Mouse (Mus musculus) left cerebral cortex, postnatal 10 days (tissue): ENCODE measurements around the gene Rasa2. TPM values are rescaled to one million over a fixed set of nuclear protein-coding genes. Genes with fewer than 3 reads are reported as not detected.
A peak's percentile ranks its signal among the peaks of the same experiment; 100 is the strongest.
"Not testable (repeated sequence)": the region's sequence is repeated elsewhere in the genome, so short reads cannot be mapped to it uniquely, and the experiment has no call there.

Experiments
- DNase-seq, 2 experiments: peaks; one replicate each; pipeline ENCODE4 v3.0.0; 2021 to 2022; ENCODE audit warnings: low spot score in 2 of 2, mixed read lengths in 1 of 2; ENCODE audit errors: extremely low spot score in 1 of 2
- intact Hi-C: fragments of 180-260 bp; cut with DNase I; formaldehyde crosslinking; loops from one replicate; pipeline ENCODE4 v1.15.1; 2025
- total RNA-seq, 2 experiments: library from RNA; stranded (reverse); gene quantifications; 2 replicates each; pipeline ENCODE4 v1.2.3; 2021

Rasa2 gene
- total RNA-seq, 2 experiments from 2014 or later, result 26.4 to 29.1 TPM

DNA sequence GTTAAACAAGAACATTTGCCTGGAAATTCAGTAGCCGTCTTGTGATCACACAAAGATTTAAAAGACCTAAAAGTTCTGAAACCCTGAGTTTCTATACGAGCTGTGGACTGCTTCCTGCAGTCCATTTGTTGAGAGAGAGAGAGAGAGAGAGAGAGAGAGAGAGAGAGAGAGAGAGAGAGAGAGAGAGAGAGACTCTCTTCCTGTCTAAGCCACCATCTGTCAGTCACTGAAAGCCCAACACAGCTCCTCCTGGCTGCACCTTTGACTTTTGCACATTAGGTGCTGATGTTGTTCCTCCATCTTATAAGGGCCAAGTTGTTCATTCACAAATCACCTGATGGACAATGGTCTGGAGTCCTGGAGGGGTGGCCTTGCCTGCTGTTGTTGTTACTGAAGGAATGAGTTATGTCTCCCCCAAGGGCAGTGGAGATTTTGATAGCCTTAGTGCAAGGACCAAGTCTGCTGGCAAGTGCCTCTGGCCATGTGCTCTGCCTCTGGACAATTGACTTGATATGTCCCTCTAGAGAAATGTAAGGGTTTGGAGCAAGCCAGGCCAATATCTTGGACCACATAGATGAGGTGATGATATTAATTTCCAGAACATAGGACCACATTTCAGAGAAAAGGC lies 15.4 kb upstream of the Rasa2 start:
- no peak for DNase-seq
- intact Hi-C loops, result no loop called here

DNA sequence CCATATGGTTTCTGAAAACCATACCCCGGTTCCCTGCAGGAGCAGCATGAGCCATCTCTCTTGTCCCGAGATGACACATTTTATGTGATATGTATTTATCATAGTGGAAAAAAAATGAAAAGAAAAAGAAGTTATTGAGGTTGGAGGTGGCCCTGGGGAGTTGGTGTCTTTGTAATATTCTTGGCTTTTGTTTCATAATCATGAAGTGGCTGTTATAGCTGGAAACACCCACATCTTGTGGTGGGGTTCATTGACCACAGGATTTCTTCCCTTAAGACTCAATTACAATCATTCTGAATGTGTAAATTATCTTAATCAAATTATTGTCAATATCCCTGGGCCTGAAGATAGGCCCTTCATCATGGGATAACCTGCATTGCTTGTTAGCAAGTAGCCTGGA lies 13.4 kb upstream of the Rasa2 start:
- DNase-seq, result no peak
- intact Hi-C loops, result no loop called here

DNA sequence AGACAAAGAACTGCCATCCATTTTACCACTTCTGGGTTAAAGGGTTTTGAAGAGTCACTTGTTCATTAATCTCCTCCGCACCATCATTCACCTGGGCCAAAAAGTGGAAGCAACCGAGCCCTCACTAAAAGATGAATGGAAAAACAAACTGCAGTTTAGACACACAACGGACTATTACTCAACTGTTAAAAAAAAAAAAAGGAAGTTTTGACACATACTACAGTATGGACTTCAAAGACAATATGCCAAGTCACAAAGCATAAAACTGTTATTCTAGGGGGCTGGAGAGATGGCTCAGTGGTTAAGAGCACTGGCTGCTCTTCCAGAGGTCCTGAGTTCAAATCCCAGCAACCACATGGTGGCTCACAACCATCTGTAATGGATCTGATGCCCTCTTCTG lies 12.6 kb upstream of the Rasa2 start:
- intact Hi-C loops, result not testable (repeated sequence)

DNA sequence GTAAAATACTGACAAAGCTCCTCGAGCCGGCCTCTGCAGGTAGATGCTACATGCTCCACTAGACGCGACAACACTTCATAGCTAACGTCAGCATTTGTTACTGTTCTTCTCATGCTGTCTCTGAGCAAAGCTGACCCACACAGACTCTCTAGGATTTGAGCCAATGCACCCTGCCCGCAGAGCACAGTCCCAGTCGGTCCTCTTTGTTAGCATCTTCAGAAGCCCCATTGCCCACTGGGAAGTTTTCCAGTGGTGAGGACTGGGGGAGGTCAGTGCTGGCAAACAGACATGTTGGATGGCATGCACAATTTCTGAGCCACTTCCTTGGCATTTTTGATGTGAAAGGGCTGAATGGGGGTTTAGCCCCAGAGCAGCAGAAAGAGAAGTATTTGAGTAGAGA lies 8.0 kb upstream of the Rasa2 start:
- intact Hi-C loops, result no loop called here
- peak; percentile 41 to 48 for DNase-seq

More for the DNA sequence above, 12.6 kb upstream of the Rasa2 start:
- not testable (repeated sequence) for DNase-seq

DNA sequence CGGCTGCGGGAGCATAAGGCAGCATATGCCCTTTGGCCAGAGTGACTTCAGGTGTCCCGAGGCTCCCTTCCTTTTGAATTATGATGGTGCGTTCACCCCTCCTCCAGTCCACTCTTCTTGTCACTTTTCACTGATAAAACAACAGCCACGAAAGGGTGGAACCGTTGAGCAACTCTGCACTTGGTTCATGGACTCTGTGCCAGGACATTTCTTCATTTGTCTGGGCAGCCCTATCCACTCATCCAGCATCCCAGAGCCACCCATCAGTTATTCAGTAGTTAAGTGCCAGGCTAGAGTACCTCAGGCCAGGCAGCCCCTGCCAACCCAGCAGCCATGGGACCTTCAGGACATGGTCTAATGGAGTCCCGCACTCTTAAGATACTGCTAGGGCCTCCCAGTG lies 7.1 kb upstream of the Rasa2 start:
- intact Hi-C loops, result no loop called here
- DNase-seq, result no peak

DNA sequence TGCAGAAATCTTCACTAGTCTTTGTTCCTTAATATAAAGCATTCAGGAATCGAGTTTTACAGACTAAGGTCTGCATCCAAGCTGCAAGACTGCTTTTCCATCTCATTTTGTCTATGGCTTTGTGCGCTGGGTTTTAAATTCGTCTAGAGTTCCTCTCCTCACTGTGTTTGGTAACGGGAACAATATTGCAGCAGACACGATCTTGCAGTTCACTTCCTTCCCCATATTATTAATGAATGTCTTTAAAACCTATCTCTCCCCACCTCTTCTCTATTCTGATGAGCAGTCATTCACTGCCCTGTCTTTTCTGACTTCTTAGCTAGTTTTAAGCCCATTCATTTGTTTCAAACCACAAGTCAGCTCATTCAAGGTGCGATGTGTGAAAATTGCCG lies 5.7 kb upstream of the Rasa2 start:
- intact Hi-C loops, result no loop called here
- no peak for DNase-seq

DNA sequence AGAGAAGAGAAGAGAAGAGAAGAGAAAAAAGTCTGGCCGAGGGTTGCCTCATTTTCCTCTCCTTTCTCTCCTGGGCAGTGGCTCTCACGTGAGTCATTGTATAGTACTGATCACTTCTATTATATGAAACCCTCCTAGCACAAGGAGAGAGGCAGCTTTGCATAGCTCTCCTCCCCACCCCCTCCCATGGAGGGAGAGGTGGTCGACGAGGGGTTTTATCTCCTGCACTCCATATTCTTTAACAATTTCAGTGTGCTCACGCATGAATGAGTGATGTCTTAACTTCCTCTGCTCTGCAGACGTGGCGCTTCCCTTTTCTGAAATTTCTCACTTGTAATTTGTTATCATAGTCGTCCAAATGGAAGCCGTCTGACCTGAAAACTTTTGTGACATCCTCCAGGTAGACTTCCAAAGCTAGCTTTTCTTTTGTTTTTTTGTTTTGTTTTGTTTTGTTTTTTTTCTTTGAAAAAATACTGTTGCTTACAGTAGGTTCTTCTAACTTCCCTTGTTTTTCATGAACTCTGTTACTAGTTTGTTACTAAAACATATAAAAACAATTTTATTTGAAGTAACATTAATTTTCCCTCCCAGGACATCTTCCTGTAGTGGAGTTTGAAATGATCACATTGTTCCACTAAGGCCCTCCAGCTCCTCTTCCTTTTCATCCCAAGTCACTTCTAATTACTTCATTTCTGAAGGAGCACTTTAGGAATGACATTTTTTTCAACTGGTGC lies 5.2 kb upstream of the Rasa2 start:
- no peak for DNase-seq
- intact Hi-C loops, result no loop called here

DNA sequence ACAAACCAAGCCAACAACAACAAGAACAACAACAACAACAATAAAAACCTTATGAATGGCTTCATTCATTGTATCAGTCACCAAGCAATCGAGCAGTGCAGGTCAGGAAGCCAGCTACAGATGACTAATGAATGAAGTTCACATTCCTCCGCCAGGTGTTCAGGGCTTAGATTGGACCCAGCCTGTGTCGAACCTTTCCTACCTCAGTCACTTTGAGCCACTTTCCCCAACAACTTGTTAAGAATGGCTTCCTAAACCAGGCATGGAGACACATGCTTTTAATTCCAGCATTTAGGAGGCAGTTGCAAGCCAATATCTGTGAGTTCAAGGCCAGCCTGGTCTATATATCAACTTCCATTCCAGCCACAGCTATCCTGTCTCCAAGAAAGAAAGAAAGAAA lies 4.5 kb upstream of the Rasa2 start:
- no peak for DNase-seq
- intact Hi-C loops, result no loop called here

DNA sequence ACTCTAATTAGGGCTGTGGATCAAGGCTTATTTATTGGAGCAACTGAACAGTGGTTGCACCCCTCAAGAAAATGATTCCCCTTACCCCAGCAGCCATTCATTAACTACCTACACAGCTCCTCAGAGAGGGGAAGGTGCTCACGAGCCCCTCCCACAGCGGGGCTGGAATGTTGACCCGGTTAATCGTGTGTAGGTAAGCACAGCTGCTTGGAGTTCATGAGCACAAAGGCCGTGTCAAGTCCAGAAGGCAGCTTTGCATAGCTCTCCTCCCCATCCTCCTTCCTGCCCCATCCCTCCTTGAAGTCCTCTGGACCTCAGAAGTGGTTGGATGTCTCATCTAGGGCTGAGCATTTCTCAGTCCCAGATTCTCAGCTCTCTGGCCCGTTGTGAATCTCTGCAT lies 3.8 kb upstream of the Rasa2 start:
- DNase-seq, result no peak
- intact Hi-C loops, result no loop called here

DNA sequence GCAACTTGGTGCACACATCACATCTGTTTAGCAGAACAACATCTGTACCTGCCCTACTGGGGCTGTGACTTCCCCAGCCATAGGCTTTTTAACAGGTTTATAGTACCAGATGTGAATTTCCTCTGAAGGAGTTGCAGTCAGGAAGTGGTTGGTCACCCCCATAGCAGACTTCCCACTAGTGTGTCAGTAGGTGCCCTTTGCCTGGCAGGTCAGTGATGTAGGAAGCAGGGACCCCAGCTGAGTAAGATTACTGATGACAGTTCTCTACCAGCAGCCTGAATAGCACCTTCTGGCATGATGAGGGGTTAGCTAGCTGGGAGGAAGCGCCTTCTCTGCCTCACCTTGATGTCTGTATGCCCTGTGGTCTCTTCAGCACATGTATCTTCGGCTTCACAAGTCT lies 2.4 kb upstream of the Rasa2 start:
- no peak for DNase-seq
- intact Hi-C loops, result no loop called here

DNA sequence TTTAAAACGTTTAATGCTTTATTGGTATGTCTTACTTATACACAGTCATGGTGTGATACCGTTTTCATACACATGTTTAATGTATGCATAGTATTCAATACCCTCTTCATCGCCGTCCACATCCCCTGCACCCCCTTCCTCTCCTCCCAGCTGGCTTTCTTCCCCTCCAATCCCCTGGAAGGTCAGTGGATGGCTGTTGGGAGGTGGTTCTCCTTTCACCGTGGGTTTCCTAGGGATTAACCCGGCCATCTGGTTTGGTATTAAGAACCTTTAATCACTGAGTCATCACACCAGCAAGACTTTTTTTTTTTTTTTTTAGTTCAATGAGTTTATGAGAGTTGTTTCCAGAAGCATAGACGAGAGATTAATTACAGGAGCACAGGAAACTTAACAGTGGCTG lies 1.3 kb upstream of the Rasa2 start:
- intact Hi-C loops, result no loop called here
- DNase-seq, result no peak

DNA sequence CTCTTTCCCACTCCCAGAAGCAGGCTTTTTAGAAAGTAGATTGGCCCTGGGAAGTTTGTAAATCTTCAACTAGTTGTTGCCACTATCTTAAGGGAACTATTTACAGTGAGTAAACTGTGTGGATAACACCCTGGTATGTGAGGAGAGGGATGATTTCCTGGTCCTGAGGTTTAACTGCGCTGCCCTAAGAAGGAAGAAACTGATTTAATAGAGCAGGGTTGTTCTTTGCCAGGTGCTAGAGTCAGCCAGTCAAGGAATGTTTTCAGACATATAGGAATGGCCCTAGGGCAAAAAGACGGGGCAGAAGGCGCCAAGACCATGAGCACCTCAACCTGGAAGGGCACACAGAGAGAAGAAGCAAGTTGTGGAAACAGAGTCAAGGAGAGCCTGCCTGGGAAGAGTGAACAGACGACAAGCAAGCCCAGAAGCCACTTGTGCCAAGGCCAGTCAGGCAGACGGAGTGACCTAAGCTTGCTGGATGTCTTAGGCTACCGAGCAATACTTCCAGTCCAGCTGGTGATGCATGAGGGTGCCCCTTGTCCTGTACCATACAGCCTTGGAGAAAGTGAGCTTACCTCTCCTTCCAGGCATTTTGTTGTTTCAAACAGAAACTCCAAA lies 765 bp upstream of the Rasa2 start:
- intact Hi-C loops, result no loop called here
- no peak for DNase-seq

DNA sequence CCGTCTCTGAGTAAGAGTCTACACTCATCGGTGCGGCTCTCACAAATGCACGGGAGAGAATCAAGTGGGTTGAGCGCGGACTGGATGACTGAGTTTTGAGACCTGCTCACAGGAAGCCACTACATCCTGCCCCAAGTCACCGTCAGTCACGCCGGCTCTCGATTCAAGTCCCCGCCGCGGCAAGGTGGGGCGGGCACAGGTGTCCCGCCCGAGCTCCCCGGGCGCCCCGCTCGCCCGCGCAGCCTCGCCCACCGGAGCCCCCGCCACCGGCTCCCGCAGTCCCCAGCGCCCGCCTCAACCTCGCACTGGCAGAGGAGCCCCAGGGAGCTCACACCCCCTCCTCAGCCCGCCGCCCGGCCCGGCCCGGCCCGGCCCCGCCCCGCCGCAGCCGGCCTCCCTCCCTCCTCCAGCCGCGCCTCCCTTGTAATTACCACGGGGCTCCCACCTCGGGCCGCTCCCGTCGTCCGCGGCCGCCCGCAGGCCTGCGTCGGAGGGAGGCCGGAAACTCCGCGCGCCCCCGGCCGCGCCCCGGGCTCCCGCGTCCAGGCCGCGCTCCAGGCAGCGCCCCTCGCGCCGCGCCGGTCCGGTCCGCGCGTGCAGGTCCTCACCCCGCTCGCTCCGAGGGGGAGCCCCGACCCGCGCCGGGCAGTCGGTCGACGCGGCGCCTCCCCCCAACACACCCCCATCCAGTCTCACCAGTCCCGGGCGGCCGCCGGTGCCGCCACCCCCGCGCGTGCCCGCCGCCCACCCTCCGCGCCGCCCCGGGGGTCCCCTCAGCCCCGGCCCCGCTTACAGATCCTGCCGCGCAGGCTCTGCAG lies 637 bp downstream of the Rasa2 start:
- DNase-seq, result peak in 1 of 2 experiments; percentile 74
- intact Hi-C loops, result no loop called here

DNA sequence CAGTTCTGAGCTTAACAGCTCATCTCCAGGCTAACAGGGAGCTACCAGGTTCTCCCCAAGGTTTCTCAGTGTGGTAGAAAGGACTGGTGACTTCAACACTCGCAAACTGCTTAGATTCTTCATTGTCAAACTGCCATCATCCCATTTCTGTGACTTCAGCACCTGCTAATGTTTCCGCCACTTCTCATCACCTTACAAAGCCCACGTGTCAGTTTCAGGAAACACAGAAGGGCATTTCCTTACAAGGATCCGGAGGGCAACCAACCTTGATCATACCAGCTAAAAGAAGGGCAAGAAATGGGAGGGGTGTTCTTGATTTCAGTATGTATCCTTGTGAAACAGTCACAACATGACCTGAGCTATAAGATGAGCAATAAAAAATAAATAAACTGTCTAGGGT lies 2.3 kb downstream of the Rasa2 start:
- intact Hi-C loops, result no loop called here
- no peak for DNase-seq

DNA sequence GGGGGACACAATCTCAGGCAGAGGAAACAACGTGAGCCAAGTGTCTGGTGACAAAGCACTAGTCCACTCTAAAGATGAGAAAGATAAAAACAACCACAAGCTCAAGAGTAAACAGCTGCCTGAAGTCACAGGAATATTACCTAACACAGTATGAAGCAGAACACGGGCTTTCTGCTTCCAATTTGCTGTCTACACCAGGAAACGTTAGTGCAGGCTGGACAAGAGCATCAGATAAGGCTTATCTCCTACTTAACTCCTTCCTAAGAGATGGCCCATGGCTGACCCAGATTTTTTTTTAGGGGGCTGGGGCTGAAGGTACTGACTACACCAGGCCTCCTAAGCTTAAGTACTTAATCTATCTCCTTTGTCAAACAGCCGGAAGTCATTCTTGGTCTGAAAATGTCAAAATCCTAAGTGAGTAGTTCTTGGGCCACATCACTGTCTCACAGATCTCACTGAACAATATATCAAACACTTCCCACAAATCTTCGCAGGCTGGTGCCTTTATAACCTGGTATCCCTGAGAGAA lies 3.8 kb downstream of the Rasa2 start:
- no peak for DNase-seq
- intact Hi-C loops, result no loop called here

DNA sequence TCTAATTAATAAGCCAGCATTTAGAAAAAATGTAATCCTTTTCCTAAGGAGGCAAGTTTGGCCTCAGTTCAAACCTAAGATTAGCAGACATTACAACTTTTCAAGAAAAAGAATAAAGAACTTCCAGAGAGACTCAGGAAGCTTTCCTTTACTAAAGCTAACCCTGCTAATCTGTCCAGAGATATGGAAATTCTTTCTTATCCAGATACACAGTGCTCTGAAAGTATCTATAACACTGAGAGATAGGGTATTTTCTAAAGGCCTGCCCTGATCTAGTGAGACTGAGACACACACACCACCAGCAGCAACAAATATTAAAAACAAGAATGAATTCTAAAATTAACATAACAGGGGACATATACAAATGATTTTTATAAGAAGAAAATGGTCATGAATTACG lies 4.4 kb downstream of the Rasa2 start:
- DNase-seq, result no peak
- intact Hi-C loops, result no loop called here

DNA sequence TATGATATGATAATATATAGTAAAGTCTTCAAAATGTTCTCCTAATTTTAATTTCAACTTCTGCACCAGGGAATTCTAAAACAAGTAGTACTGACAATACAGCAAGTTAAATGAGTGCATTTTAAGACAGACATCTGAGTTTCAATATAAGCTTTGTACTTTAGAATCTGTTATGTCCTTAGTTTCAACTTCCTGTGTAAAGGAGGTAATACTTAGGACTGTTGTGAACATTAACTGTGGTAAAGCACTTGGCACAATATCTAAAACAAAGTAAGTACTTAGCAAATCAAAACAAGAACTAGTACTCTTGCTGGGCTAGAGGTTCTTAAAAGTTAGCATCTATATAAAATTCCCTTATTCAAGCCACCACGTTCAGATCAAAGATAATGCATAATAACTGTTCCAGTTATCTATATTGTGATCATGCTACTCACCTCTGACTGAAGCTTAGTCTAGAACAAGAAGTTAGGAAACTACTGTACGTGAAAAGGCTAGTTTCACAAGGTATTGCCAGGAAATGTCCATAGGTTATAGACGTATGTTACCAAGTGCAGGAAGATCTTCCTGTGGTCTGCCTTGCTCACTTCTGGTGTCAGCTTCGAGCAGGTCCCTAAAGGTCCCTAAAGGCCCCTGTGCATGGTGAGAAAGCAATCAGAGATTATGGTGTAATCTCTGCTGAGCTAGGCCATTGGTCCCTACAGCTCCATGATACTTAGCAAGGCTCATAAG lies 12.8 kb downstream of the Rasa2 start:
- DNase-seq, result no peak
- intact Hi-C loops, result no loop called here

DNA sequence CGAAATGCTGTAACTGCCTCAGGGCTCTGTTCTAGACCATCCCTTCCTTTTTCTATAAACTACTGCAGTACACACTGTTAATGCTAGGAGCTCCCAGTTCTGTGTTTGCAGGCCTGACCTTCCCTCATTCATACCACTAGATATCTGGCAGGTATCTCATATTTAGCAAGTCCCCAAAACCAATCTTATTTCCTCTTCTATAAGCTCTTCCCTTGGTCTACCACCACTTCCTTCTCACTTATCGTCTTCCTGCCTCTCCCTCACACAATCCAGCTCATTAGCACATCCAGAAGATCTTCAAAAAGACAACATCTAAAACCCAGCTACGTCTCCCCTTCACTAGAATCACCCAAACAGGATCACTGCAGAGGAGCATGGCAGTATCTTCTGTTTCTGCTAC lies 19.1 kb downstream of the Rasa2 start:
- intact Hi-C loops, result no loop called here
- DNase-seq, result no peak
